Mouse (Mus musculus) ES-Bruce4 (cell line): ENCODE measurements at regions not wholly inside any gene's neighbourhood (a gene's known extent, or its start where the extent isn't known, plus 50 kb on each side); places are given as distances from the start of the nearest gene placed in this dataset.

Experiments
- CTCF ChIP-seq: IDR thresholded peaks from one replicate; pipeline ENCODE4 v1.8.1; 2011; ENCODE audit warnings: low read depth, low read length
- EP300 ChIP-seq: IDR thresholded peaks from 2 replicates; pipeline ENCODE4 v1.6.1; 2011; ENCODE audit warnings: low read depth, low read length; ENCODE audit not compliant: insufficient read depth
- POLR2A ChIP-seq: IDR thresholded peaks from one replicate; pipeline ENCODE4 v1.8.1; 2011; ENCODE audit warnings: low read length; ENCODE audit not compliant: insufficient read depth

DNA sequence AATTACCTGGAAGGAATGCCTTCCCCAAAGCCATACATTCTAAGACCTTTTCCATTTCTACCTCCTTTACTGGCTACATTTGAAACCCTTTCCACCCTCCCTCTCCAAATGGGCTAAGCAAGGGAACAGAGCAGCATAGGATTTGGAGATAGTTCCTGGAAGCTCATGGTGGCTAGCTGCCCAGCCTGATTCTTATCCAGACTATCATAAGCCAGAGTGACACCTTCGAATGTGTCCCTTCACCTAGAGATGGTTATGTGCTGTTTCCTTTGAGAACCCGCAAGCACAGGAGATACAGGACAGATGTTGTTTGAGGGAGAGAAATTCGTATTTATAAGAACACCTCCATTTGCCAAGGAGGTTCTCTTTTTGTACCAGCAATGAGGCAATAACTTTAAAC is 272.0 kb downstream of the Rnf152 start:
- TF ChIP-seq EP300 (no peak), POLR2A (no peak), CTCF (no peak)
